Mouse (Mus musculus) heart, adult 9 months (tissue): ENCODE results near the gene Mettl8.

Experiments used
- DNase-seq, 2 experiments: peaks; one replicate each; pipeline ENCODE4 v3.0.0; 2022; ENCODE audit warnings: low spot score in 2 of 2

Mettl8 gene

GRCm38 (mm10) chr2:70932965-70933364 is 122.4 kb downstream of the Mettl8 start:
- DNase-seq = no peak

- peak in 1 of 2 experiments; percentile 23 for DNase-seq
Measured at GRCm38 (mm10) chr2:70930631-70931288, 124.6 kb downstream of the Mettl8 start.

GRCm38 (mm10) chr2:70929714-70930113 is 125.7 kb downstream of the Mettl8 start:
- no peak for DNase-seq

GRCm38 (mm10) chr2:70924049-70924448 is 131.3 kb downstream of the Mettl8 start:
- DNase-seq = no peak

- DNase-seq = no peak
Measured at GRCm38 (mm10) chr2:70922814-70923213, 132.6 kb downstream of the Mettl8 start.

GRCm38 (mm10) chr2:70920937-70921596 is 134.3 kb downstream of the Mettl8 start:
- no peak for DNase-seq

- DNase-seq = no peak
Measured at GRCm38 (mm10) chr2:70919913-70920522, 135.4 kb downstream of the Mettl8 start.

GRCm38 (mm10) chr2:70918516-70918915 is 136.9 kb downstream of the Mettl8 start:
- DNase-seq = no peak
